Mouse (Mus musculus): Measurements from ENCODE around the gene Rasal3.
A peak's percentile ranks its signal among the peaks of the same experiment; 100 is the strongest.

The Rasal3 gene

DNA sequence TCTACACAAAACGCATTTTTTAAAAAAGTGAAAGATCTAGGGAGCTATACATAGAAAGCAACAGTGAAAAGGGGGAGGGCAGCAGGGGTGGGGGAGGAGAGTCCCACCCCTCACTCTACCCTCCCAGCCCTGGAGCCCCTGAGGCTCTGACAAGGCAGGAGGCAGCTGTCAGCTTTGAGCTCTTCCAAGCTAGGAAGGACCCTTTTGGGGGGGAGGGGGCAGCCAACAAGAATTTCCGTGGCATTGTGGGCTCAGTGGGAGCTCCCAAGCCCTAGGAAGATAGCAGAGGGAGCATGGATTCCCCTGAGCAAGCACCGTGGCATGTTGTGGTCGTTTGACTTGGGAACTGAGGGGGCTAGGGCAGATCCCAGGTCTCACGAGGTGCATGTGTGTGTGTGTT is 49.2 kb downstream of the Rasal3 start:
- DNase-seq (ENCODE audit: low read depth, low spot score) = no peak

DNA sequence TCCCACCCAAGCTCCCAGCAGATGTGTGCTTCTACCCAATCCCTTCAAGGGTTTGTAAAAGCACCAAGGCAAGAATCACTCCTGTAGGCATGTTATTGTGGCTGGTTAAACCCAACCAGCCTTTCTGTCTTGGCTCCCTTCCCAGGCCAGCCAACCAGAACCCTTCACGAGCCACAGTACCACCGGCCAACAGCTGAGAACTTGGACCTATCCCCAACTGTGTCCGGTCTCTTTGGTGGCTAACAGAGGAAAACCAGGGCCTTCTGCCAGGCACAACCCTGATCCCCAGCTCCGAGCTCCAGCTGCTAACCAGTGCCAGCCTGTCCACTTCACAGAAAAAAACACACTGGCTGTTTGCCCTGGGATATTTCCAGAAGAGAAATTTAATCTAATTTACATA is 49.7 kb downstream of the Rasal3 start:
- no peak for DNase-seq (ENCODE audit: low read depth, low spot score)

DNA sequence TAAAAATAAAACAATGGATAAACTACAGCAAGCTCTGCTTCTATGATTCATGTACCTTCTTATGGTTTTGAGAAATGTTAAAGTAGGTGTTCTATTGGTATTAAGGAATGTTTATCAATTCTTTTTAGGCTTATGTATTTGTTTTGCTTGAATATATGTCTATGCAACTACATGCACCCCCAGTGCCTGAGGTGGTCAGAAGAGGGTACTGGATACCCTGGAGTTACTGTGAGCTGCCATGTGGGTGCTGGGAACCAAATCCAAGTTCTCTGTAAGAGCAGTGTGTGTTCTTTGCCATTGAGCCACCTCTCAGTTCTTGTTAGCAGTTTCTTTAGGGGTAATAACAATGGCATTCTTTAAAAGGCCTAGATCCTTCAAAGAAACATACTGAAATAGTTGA is 51.7 kb downstream of the Rasal3 start:
- DNase-seq (ENCODE audit: low read depth, low spot score) = no peak

DNA sequence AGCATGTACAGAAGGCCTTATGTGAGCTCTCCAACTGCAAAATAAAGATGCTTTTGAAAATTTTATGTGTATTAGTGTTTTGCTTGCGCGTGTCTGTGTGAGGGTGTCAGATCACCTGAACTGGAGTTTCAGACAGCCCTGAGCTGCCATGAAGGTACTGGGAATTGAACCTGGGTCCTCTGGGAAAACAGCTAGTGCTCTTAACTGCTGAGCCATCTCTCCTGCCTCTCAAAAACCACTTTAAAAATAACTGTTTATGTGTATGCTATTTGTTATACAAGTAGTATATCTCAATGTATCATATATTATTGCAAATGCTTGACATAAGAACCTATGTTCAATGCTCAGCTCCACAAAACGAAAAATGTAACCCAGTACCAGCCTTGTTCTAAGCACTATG is 52.1 kb downstream of the Rasal3 start:
- DNase-seq (ENCODE audit: low read depth, low spot score) = no peak

DNA sequence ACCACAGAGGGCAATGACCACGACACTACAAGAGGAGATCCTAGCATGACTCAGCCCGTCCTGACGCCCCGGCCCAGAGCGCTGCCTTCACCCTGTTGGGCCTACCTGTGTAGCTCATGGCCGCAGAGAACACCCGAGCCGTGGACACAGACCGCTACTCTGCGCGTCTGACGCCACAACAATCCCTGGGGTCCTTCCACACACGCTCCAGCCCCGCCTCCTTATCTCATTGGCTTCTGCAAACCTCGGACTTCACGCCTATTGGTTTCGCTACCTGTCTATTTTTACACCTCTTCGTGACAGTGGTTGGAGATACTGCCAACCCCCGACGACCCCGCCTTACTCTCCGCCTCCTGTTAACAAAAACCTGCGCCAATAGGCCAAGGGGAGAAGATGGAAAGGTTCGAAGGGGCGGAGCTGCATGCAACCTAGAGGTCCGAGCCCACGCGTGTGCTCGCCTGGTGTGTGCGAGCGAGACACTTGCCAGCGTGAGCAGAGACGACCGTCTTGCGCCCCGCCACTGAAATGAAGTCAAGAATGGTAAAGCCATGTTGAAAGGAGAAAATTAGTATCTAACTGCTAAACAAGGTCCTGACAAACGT is 52.9 kb downstream of the Rasal3 start, which contains the start of gene Akap8l:
TSS of gene Akap8l (minus strand) at position 226 of the 602 bp plus-strand sequence.
- peak; percentile 97 for DNase-seq (ENCODE audit: low read depth, low spot score)

DNA sequence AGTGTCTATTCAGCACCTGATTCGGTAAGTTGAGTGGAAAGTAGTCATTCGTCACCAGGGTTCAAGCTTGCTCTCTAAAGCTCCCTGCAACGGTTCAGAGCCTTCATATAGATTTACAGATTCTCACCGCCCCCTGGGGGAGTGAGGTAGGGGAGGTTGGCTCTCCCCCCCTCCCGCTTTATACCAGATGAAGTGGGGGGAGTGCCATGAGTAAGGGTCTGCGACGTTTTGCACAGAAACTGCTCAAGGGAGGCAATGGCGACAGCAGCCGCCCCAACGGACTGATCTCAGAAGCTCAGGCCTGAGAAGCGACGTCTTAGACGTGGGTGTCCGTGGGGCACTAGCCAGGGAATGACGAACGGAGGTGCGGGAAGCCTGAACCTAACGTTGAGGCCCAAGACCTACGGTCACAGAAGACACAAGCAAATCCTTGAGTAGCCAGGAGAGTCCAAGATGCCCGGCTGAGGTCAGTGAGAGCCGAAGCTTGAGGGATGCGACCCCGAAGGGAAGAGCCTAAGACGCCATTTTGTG is 53.5 kb downstream of the Rasal3 start:
- peak; percentile 11 for DNase-seq (ENCODE audit: low read depth, low spot score)

DNA sequence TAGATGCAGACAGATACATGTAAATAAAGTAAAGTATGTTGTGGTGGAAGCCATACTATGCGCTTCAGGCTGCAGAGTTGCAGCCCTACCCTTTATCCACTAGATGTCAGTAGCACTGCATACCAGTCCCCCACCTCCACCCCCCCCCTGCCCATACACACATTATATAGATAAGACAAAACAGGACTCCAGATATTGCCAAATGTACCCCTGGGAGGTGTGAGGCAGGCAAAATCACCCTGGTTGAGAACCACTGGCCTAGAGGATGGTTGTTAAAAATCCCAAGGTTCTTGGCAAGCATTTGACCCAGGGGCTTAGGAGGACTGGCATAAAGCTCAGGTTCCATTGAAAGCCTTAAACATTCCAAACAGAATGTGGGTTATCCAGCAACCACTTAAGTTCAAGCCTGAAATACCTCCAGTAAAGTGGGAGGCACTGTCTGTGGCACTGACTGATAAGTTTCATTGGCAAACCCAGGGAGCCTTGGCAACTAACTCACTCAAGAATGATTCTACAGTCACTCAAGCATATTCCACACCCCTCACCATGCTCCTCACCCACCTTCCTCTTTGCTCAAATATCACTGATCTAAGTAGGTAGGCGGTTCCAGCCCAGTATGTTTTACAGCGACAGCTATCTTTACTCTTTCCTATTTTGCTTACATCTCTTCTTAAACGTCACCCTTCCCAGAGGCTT is 54.2 kb downstream of the Rasal3 start:
- peak; percentile 35 for DNase-seq (ENCODE audit: low read depth, low spot score)

DNA sequence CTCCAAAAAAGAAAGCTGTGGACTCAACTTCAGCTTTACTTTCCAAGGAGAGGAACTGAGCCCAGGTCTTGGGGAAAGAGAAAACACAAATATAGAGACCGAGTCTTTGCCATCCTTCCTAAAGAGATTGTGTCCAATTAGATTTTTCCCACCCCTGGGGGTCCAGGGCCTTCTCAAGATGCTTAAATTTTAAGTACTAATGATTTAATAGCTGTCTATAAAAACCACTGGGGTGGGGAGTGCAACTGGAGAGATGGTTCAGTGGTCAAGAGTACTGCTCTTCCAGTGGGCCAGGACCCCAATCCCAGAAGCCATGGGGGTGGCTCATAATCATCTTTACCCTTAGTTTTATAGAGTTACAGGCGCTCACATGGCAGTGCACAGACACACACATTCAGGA is 55.0 kb downstream of the Rasal3 start:
- no peak for DNase-seq (ENCODE audit: low read depth, low spot score)

DNA sequence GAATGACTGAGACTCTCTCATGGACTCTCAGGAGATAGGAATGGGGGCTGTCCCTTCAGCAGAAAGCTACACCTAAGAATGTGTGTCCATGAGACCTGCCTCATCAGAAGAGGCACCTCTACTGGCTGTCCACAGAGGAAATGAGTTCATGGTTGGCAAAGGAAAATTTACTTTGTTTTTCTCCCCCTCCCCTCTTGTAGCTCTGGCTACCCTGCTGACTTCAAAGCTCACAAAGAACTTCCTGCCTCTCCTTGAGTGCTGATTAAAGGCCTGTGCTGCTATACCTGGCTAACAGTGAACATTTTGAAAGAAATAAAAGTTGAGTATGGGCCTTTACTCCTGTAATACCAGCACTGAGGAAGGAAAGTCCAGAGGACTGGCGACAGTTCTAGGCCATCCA is 62.3 kb downstream of the Rasal3 start:
- no peak for DNase-seq (ENCODE audit: low read depth, low spot score)
